Mouse (Mus musculus) spleen, postnatal 4 days (tissue): ENCODE results near the gene Klhl22.

Source experiments
- DNase-seq, 2 experiments: peaks; one replicate each; pipeline ENCODE4 v3.0.0; 2022; ENCODE audit warnings: low spot score in 2 of 2

Gene Klhl22

DNA sequence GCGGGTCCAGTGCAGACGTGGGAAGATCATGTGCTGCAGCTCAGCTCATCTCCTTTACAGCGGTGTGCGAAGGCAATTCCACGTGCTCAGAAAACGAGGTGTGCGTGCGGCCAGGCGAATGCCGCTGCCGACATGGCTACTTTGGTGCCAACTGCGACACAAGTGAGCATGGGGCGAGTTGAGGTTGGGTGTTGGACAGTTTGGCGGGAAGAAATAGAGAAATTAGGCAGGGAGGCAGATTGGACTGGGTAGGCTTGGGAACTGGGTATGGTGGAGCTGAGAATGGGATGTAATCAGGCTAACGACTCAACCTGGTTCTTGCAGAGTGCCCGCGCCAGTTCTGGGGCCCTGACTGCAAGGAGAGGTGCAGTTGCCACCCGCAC, 43.0 kb downstream of the Klhl22 start:
- no peak for DNase-seq

DNA sequence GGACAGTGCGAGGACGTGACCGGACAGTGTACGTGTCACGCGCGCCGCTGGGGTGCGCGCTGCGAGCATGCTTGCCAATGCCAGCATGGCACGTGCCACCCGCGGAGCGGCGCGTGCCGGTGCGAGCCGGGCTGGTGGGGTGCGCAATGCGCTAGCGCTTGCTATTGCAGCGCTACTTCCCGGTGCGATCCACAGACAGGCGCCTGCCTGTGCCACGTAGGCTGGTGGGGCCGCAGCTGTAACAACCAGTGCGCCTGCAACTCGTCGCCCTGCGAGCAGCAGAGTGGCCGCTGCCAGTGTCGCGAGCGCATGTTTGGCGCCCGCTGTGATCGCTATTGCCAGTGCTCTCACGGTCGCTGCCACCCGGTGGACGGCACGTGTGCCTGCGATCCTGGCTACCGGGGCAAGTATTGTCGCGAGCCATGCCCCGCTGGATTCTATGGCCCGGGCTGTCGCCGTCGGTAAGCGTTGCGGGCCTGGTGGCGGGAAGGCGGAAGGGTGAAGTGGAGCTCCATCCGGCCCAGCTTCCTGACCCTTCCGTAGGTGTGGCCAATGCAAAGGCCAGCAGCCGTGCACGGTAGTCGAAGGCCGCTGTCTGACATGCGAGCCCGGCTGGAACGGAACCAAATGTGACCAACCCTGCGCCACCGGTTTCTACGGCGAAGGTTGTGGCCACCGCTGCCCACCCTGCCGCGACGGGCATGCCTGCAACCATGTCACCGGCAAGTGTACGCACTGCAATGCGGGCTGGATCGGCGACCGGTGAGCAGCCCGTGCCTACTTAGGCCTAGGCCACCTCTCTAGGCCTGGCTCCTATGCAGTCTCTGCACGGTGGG, 43.6 kb downstream of the Klhl22 start:
- DNase-seq: peak in 1 of 2 experiments; percentile 60

DNA sequence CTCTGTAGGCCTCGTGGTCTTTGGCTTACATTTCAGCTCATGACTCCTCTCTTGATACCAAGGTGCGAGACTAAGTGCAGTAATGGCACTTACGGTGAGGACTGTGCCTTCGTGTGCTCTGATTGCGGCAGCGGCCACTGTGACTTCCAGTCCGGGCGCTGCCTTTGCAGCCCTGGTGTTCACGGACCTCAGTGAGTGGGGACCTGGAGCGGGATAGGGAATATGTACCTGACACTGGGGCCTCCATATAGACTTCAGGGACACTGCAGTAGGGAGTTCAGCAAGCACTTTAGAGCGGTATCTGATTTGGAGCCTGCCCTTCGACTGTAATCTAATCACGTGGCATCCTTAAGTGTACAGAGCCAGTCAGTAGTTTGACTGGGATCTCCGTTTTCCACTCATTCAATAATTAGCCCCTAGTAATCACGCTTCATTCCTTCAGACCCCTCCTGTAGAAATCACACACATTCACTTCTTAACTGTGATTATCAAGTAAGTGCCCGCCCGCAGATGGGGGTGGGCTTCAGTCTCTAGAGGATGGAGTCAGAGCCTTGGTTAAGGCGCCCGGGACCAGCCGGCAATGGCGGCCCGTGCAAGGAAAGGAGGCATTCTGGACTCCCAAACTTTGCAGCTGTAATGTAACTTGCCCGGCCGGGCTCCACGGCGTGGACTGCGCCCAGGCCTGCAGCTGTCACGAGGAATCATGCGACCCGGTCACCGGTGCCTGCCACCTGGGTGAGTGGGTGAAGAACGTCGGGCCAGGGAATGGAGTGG, 44.4 kb downstream of the Klhl22 start:
- DNase-seq: no peak

DNA sequence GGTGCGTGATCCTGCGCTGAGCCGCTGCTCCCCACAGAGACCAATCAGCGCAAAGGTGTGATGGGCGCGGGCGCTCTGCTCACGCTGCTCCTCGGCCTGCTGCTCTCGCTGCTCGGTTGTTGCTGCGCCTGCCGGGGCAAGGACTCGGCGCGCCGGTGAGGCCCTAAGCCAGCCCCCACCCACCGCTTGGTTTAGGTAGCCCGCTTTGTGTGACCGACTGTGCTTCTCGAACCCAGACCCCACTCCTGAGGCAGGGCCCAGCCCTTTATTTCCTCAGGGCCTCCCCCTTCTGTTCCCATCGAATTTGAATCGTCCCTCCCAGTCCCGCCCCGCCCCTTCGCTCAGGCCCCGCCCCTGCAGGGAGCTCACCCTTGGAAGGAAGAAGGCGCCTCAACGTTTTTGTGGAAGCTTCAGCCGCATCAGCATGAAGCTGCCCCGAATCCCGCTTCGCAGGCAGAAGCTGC, 45.1 kb downstream of the Klhl22 start:
- DNase-seq: peak in 1 of 2 experiments; percentile 65

DNA sequence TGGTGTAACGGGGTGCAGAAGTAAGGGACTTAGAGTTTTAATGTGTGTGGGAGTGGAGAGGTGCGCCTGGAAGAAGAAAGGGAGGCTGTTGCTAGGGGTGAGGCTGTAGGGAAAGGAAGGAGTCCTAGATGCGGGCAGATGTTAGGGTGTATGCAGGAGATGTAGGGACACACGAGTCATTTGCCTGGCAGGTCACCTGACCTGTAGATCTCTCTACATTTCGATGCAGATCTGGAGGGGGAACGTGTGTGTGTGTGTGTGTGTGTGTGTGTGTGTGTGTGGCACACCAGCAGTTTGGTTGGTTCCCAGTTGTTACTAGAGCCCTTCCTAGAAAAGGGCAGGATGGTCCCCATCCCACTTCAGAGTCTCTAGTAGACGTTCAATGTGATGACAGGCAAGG, 45.6 kb downstream of the Klhl22 start:
- no peak for DNase-seq

DNA sequence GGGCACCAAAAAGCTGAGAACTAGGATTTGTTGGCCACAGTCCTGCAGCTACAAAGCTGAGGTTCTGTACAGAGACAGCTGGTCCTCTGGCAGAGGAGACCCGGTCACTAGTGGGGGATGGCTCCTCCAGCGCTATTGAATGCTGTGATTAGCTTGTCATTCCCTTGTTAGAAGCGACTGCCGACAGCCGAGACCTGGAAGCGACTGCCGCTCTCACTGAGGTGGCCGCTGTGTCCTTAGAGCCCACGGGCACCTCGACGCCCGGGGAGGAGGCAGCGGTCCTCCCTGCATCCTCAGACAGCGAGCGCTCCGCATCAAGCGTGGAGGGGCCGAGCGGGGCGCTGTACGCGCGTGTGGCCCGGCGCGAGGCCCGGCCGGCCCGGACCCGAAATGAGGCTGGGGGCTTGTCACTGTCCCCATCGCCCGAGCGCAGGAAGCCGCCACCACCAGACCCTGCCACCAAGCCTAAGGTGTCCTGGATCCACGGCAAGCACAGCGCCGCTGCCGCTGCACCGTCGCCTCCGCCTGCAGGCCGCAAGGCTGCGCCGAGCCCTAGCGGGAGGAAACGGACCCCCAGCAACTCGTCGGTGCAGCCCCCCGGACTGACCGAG, 47.3 kb downstream of the Klhl22 start:
- DNase-seq: peak in 1 of 2 experiments; percentile 68

DNA sequence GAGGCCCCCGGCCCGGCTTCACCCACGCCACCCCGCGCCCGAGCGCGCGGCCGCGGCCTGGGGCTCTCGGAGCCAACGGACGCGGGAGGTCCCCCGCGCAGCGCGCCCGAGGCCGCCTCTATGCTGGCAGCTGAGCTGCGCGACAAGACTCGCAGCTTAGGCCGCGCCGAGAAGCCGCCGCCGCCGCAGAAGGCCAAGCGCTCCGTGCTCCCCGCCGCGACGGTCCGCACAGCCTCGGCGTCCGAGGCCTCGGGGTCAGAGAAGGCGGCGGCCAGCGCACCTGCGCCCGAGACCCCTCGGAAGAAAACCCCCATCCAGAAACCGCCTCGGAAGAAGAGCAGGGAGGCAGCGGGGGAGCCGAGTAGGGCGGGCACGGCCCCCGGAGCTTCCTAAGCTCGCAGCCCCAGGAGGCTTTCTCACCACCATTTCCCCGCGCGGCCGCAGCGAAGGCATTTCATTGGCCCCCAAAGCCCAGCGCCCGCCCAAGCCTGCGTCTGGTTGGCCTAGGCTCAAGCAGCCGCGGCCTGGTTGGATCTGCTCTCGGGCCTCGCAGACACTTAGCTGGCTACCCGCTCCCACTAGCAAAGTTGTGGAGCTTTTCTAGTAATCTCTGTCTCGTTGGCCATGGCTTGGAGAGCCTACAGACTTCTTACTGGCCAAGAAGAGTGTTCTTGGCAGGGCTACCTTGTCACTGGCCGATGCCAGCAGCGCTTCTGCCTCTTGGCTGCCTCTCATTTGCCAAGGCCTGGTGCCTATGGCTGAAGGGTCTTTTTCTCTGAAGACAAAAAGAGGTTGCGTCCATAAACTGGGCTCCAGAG, 48.0 kb downstream of the Klhl22 start:
- peak; percentile 75 to 89 for DNase-seq

DNA sequence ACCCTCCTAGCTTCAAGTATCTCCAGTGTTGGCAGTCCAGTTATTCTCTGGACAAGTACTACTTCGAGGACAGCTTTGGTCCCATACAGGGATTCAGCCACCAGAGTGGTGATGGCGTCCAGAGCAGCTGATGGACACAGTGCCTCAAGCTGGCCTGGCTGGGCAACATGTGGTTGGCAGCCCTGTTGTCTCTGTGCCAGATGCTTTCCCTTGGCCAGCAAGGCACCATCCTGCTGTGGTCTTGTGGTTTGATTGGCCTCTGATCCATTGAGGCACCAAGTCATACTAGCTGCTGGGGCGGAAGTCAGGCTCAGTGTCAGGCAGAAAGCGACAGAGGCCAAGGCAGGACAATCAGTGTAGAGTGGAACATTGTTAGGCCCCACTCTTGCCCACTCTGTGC, 49.7 kb downstream of the Klhl22 start:
- peak in 1 of 2 experiments; percentile 48 for DNase-seq

DNA sequence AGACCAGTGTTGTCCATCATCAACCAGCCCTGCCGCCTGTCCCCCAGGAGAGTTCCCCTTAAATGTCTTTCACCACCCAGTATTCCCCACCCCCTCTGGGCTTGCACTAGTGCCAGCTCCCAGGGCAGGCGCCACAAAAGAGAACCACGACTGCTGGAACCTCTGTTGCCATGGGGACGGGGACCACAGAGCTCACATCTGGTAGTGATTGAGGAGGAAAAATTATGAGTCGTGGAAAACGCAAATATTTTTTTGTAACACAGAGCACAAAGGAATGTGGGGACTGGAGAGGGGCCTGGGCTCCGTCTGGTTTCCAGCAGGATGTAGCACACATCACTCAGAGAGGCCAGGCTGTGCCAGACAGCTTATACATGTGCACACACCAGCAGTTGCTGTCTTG, 50.3 kb downstream of the Klhl22 start:
- peak in 1 of 2 experiments; percentile 55 for DNase-seq

DNA sequence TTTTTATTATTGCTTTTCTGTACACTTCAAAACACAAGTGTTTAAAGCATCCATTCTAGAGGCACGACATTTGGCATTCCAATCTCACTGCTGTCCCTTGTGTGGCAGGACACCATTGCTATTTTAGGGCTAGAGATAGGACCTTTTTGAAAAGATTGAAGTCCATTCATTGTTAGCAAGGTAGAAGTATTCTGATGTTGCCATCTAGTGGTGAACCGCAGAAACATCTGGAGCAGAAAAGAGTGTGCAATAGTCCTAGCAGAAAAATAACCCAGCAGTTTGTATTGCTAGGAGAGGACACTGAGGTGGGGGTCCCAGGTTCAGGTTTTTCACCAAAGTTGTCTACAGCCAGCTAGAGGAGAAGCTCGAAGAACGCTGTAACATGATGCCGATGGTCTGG, 52.7 kb downstream of the Klhl22 start:
- DNase-seq: no peak

DNA sequence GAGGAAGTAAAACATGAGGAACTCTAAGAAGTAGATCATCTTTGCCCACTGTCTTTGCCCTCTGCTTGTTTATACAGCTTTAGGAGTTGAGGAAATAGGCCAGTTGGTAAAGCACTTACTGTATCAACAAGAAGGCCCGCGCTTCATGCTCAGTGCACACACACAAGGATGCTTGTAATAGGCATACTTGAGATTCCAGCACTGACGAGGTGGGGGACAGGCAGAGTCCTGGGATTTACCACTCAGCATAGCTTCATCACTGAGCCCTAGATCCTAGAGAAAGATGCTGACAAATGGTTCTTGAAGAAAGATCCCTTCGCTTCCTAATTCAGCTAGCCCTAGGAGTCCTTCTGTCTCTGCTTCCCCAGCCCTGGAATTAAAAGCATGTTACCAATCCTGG, 53.8 kb downstream of the Klhl22 start:
- DNase-seq: no peak

DNA sequence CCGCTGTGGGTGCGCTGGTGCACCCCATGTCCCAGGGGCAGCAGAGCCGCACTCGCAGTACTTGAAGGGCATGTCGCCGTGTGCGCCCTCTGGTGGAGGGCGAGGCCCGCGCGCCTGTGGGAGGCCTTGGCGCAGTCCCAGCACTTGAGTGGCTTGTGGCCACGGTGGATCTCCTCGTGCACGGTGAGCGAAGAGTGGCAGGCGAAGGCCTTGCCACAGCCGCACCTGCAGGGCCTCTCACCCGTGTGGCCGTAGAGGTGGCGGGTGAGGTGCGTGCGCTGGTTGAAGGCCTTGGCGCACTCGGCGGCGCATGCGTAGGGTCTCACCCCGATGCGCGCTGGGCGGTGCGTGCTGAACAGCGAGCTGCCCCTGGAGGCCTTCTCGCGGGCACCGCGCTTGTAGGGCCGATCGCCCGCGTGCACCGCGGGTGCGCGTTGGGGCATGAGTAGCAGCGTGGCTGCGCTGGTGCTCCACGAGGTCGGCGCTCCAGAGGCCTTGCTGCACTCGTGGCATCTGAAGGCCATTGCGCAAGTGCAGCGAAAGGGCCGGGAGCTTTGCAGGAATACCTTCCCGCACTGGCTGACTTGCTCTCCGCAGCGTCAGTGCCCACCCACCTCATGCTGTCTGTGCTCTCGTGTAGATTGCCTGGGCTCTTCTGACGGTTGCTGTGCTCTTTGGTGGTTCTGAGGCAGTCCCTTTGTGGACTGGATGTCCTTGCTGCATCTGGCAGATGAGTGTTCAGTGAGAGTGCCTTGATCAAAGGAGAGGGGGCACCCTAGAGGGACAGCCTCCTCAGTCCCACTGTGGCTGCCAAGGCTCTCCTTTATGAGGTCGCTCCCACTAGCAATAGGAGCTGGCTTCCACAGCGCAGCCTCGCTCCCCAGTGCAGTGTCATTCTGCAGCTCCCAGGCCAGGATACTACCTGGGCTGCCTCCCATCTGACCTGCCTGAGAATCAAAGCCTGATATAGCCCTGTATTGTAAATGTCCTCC, 56.3 kb downstream of the Klhl22 start:
- peak; percentile 51 to 81 for DNase-seq

DNA sequence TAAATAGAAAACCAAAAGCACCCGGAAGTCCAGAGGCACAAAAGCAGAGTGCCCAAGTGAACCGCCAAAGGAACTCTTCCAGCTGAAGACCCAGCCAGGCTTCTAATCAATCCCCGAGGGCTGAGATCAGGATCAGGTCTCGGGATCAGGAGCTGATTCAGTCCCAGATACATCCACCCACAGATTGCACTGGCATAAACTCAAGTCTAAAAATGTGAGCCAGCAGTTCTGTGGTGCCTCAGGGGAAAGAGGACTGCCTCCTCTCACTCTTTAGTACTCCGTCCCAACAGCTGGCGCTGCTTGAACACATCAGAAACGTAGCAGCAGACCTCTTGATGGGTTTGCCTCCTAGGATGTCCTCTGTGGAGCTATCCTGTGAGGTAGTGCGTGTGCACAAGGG, 57.1 kb downstream of the Klhl22 start:
- DNase-seq: no peak

DNA sequence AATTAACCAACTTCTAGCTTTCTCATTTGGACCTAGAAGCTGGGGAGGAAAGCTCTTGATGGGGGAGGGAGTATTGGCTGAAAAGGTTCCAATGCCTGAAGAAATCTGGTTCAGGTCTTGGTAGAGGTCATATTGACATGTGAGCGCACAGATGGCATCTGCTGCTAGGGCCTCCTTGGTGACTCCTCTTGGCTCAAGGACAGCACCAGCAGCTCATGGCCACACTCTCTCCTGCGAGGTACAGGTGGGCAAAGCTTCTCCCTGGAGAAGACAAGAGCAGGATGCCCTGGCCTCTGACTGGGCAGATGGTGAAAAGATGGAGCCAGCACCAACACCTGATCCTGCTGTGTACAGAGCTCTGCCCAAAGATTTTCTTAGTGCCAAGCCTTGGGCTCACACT, 67.1 kb downstream of the Klhl22 start:
- DNase-seq: no peak

DNA sequence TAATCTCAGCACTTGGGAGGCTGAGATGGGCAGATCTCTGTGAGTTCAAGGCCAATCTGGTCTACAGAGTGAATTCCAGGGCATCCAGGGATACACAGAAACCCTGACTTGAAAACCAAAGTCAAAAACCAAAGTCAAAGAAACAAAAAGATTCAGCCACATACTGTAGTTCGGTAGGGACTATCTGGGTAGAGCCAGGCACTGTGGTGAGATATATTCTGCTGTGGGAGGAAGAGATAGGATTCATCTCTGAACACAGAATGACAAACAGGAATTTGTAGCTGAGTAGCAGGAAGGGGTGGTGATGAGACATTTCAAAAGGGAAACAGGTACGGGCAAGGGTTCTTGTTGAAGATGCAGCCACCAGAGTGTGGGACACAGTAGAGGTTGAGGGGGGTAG, 68.8 kb downstream of the Klhl22 start:
- DNase-seq: no peak

DNA sequence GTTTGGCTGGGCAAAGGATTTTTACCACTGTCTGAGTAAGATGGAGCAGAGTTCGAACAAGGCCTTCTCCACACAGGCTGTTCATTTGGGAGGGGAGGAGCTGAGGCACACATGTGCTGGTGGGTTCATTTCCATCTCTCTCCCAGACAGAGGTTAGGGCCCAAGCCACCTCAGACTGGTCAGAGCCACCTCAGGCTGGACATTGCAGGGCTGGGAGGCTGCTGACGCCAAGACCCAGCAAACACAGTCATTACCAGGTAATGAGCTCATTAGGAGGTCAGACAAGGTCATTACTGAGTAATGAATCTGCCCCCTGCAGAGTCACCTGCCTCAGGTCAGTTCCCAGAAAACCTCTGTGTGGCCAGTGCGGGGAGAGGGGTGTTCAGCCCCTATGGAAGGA, 69.4 kb downstream of the Klhl22 start:
- no peak for DNase-seq

DNA sequence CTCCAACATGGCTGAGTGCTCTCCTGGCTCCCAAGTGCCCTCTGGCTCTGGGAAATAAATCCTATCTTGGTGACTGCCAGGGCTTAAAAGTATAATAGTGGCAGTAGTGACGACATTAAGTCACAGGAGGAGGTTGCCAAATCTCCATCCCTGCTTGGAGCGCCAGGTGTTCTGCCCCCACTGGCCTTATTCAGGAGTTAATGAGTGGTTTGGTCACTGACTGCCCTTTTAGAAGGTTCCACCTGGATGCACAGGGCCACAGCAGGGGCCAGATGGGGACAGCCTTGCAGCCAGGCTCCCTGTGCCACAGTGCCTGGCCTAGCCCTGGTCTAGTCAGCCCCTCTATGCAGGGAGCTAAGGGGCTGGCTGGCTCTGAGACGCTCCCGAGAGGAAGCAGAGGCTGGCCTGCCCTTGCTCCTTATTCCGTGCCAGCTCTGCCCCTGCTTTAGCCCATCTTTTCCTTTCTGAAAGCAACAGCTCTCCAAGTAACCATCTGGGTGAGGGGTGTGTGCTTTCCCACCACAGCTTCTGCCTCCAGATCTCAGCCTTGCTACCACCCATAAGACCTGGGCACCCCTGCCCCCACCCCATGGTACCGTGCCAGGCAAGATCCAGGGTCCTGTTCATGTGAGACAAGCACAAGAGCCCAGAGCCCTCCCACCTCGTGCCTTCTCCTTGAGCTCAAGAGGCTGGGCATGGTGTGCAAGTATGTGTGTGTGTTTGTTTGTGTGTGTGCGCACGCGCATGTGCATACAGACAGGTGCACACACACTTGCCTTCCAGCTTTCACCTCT, 71.2 kb downstream of the Klhl22 start:
- no peak for DNase-seq

DNA sequence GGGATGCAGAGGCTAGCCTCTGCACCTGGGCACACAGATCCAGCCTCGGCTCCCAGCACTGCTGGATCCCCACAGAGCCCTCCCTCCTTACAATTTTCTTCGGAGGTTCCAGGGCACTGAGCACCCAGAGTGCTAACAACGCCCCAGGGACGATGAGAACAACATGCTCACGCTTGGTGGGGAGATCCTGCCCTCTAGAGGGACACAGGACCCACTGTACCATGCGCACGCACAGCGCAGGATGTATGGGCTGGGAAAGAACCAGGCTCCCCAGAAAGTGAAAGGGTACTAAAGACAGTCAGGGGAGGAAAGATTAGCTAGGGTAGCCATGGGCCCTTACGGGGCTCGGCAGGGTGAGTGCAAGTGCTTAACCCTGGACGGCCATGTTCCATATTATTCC, 72.4 kb downstream of the Klhl22 start:
- DNase-seq: no peak

DNA sequence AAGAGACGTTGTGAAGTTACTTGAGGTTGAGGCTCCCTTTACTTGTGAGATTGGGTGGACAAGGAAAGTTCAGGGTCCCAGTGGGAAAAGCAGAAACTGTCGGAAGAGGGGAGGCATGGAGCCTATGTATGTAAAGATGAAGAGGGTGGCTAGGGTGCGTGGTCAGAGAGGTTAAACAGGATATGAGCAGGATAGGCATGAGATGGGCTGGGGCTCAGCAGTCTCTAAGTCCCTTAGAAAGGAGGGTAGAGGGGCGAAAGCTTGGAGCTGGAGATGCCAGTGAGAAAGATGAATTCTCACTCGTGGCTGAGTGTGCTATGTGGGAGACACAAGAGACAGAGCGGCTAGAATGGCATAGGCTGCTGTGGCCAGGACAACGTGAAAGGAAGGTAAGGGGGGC, 73.4 kb downstream of the Klhl22 start, which contains the start of gene B830017H08Rik:
Gene B830017H08Rik, plus strand, starts transcription at position 301 of the 400 bp plus-strand sequence.
- DNase-seq: no peak

DNA sequence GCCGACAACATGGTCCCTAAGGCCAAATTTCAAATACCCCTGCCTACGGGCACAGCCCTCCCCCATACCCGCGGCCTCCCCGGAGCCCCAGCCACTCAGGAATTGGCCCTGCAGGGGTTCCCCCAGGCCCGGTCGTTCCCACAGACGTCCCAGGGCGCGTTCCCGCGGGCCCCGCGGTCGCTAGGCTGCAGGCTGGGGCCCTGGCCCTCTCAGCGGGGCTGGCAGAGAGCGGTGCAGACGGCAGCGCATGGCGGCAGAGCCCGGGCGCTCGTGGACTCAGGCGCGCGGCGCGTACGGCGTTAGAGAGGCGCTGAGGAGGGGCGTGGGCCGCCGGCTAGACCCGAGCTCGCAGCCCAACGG, 73.9 kb downstream of the Klhl22 start:
- DNase-seq: no peak
